Mouse (Mus musculus): ENCODE data around the gene Mrps9. TPM values are rescaled to one million over a fixed set of nuclear protein-coding genes. Genes with fewer than 3 reads are reported as not detected.
A peak's percentile ranks its signal among the peaks of the same experiment; 100 is the strongest.
"Not testable (repeated sequence)": the region's sequence is repeated elsewhere in the genome, so short reads cannot be mapped to it uniquely, and the experiment has no call there.

Gene Mrps9
- polyA plus RNA-seq, 1 experiment from 2014 or later: 54.6 TPM

DNA sequence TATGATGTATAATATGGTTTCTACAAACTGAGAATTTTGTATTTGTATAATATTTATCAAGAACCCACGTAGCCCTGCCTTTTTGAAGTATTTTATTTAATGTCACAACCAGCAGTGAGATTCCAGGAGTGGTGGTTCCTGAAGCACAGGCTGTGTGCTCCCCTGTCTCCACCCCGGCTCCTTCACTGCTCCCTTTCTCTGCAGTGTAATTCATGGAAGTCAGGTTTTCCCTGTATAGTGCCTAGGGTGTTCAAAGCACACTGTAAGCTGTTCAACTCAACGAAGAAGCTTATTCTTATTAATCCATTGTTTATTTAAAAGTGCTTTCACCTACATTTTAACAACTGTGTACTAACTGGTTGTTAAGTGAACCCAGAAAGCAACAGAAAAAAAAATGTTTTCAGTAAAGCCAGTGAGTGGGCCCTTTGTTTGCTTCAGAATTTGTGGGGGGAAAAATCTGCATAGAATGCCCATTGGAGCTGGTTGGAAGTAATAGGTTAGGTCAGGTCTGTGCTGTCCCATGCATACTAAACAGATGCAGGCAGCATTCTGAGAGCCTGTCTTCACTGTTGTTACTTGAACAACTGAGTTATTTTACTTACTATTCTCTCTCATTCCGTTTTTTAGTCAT, 25.5 kb downstream of the Mrps9 start:
- H3K4me2 ChIP-seq: no peak overlapping the region
- no peaks in the 10 kb centered on the region for H3K9me3 ChIP-seq
- peaks cover 8% of the 10 kb centered on the region for H3K36me3 ChIP-seq
- H3K4me1 ChIP-seq: peaks cover 22% of the 10 kb centered on the region
- WGBS: 82% methylated on average over 4 of the region's 4 CpGs
- no peak overlapping the region for H3K4me3 ChIP-seq
- no peak for ATAC-seq (ENCODE audit: extremely low read depth, insufficient number of reproducible peaks, low FRiP score, low TSS enrichment)
- H3K9ac ChIP-seq: no peak overlapping the region
- no peaks in the 10 kb centered on the region for H3K27me3 ChIP-seq (replicated peaks)
- H3K27ac ChIP-seq (replicated peaks): no peak overlapping the region

DNA sequence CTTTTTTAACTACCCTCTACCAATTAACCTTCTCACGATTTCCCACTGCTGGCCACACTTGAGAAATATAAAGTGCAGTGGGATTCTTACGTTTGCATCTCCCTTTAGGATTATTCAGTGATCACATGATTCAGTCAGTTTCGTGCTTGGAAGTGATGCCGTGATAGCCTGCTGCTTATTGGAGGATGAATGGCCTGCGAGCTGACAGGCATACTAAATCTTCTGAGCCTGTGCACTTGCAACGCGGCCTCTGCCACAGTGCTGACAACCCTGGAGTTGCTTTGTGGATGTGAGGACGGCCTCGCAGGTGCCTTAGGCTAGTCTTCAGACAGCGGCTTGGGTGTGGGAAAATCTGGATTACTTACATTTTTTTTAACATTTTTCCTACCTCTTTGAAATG, 26.2 kb downstream of the Mrps9 start:
- WGBS: 81% methylated on average over 10 of the region's 10 CpGs
- no peak overlapping the region for H3K9ac ChIP-seq
- peaks cover 22% of the 10 kb centered on the region for H3K4me1 ChIP-seq
- H3K27ac ChIP-seq (replicated peaks): no peak overlapping the region
- H3K4me2 ChIP-seq: no peak overlapping the region
- H3K4me3 ChIP-seq: no peak overlapping the region
- no peak for ATAC-seq (ENCODE audit: extremely low read depth, insufficient number of reproducible peaks, low FRiP score, low TSS enrichment)
- no peaks in the 10 kb centered on the region for H3K9me3 ChIP-seq
- H3K27me3 ChIP-seq (replicated peaks): no peaks in the 10 kb centered on the region
- peaks cover 8% of the 10 kb centered on the region for H3K36me3 ChIP-seq

DNA sequence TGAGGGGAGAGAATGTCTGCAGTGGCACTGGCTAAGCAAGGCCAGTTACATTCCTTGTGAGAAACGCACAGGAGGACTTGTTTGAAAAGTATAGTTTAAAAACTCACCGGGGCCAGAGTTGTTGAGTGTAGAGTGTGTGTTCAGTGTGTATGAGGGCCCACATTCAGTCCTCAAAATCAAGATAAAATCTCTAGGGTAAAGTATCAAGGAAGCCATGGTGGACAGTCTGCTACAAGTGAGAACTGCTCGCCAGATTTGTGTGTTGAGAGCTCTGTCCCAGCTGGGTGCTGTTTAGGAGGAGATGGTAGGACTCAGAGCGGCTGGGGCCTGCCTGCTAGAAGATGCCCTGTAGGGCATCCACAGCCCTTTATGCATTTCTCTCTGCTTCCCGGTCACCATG, 27.8 kb downstream of the Mrps9 start:
- Histone ChIP-seq H3K4me2 (no peak overlapping the region), H3K9ac (no peak overlapping the region), H3K9me3 (no peaks in the 10 kb centered on the region), H3K36me3 (peaks cover 8% of the 10 kb centered on the region), H3K4me1 (peaks cover 20% of the 10 kb centered on the region), H3K4me3 (no peak overlapping the region), H3K27me3 (replicated peaks) (no peaks in the 10 kb centered on the region), H3K27ac (replicated peaks) (no peak overlapping the region)
- WGBS: 85% methylated on average over 5 of the region's 5 CpGs
- no peak for ATAC-seq (ENCODE audit: extremely low read depth, insufficient number of reproducible peaks, low FRiP score, low TSS enrichment)

DNA sequence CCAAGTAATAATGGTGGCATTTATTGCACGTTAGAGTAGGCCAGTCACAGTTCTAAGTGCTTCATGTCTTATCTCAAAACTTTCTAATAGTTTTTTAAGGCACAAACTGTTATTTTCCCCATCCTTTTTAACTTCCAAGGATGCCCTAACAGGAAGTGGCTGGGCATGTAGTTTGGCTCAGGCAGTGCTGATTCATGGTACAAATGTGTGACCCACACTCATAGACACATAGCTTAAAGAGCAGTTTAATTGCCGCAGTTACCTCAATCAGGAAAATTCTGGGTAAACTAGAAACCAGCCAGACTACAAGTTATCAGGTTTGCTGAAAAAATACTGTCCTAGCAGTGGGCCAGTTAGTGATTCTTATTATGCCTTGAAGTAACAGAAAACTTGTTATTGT, 31.2 kb downstream of the Mrps9 start:
- no peak overlapping the region for H3K9ac ChIP-seq
- peaks cover 11% of the 10 kb centered on the region for H3K36me3 ChIP-seq
- no peak overlapping the region for H3K27ac ChIP-seq (replicated peaks)
- 88% methylated on average over 2 of the region's 2 CpGs for WGBS
- H3K27me3 ChIP-seq (replicated peaks): no peaks in the 10 kb centered on the region
- no peak overlapping the region for H3K4me3 ChIP-seq
- H3K4me1 ChIP-seq: no peaks in the 10 kb centered on the region
- H3K9me3 ChIP-seq: no peaks in the 10 kb centered on the region
- no peak for ATAC-seq (ENCODE audit: extremely low read depth, insufficient number of reproducible peaks, low FRiP score, low TSS enrichment)
- H3K4me2 ChIP-seq: no peak overlapping the region

DNA sequence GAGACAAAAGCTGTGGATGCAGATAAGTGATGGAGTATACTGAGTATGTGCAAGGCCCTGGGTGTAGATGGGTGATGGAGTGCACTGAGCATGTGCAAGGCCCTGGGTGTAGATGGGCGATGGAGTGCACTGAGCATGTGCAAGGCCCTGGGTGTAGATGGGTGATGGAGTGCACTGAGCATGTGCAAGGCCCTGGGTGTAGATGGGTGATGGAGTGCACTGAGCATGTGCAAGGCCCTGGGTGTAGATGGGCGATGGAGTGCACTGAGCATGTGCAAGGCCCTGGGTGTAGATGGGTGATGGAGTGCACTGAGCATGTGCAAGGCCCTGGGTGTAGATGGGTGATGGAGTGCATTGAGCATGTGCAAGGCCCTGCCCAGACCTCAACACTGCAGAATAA, 32.4 kb downstream of the Mrps9 start:
- H3K9ac ChIP-seq; H3K4me1 ChIP-seq; H3K27me3 ChIP-seq (replicated peaks); H3K4me2 ChIP-seq; H3K27ac ChIP-seq (replicated peaks); ATAC-seq (ENCODE audit: extremely low read depth, insufficient number of reproducible peaks, low FRiP score, low TSS enrichment); H3K4me3 ChIP-seq; H3K9me3 ChIP-seq: not testable (repeated sequence)
- WGBS: 93% methylated on average over 1 of the region's 2 CpGs
- H3K36me3 ChIP-seq: peaks cover 12% of the 10 kb centered on the region

DNA sequence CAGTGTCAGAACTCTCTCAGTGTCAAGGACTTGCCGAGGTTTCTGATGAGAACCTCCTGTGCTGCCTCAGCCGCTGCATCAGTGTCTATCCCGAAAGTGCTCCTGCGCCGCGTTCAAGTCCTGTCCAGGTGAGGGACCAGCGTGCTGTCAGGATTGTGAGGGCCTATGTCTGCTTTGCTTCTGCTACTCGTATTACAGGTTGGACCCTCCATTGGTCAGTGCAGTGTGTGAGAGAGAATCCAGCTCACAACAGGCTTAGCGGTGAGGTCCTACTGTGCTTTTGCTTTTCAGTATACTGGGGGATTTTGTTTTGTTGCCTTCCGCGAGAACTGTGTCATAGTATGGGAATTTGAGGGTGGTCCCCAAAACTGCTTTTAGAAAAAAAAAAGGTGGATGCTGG, 36.8 kb downstream of the Mrps9 start:
- no peak overlapping the region for H3K4me3 ChIP-seq
- ATAC-seq (ENCODE audit: extremely low read depth, insufficient number of reproducible peaks, low FRiP score, low TSS enrichment): no peak
- WGBS: 90% methylated on average over 11 of the region's 11 CpGs
- no peak overlapping the region for H3K9ac ChIP-seq
- H3K36me3 ChIP-seq: peaks cover 15% of the 10 kb centered on the region
- peaks cover 13% of the 10 kb centered on the region for H3K4me1 ChIP-seq
- no peak overlapping the region for H3K27ac ChIP-seq (replicated peaks)
- H3K27me3 ChIP-seq (replicated peaks): no peaks in the 10 kb centered on the region
- no peak overlapping the region for H3K4me2 ChIP-seq
- no peaks in the 10 kb centered on the region for H3K9me3 ChIP-seq

DNA sequence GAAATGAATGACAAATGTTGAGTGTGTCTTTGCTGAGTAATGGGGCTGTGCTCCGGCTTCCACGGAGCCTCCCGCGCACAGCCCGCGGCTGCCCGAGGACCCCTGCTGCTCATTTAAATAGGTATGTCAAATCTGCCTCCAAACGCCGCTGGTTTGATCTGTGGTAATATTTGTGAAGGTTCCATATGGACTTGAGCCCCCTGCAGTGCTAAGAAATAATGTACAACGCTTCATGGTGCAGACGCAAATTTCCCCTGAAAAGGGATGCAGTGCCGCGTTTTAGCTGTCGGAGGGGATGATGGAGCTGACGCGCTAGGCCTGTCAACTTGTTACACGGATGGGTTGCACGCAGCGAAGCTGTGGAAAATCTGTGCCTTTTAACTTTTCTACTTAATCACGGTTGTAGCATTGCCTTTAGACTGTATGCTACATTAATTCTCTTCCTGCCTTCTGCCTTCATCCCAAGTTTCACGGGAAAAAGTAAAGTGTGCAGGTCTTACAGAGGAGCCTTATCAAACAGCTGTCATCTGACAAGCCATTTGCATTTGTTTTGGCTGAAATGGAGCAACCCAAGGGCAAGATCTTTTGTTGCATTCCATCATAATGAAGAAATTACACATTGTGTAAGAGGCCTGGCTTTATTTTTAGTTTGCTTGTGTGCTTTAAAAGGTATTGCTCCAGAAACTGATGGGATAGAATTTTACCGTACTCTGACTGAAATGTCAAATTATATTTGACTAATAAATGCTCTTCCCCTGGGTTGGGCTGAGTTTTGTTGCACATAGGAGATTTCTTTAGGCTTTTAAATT, 37.7 kb downstream of the Mrps9 start:
- WGBS: 61% methylated on average over 22 of the region's 22 CpGs
- Histone ChIP-seq H3K27me3 (replicated peaks) (no peaks in the 10 kb centered on the region), H3K4me3 (no peak overlapping the region), H3K9ac (no peak overlapping the region), H3K36me3 (peaks cover 19% of the 10 kb centered on the region), H3K9me3 (no peaks in the 10 kb centered on the region), H3K4me1 (peaks cover 13% of the 10 kb centered on the region), H3K27ac (replicated peaks) (no peak overlapping the region), H3K4me2 (no peak overlapping the region)
- ATAC-seq (ENCODE audit: extremely low read depth, insufficient number of reproducible peaks, low FRiP score, low TSS enrichment): no peak

DNA sequence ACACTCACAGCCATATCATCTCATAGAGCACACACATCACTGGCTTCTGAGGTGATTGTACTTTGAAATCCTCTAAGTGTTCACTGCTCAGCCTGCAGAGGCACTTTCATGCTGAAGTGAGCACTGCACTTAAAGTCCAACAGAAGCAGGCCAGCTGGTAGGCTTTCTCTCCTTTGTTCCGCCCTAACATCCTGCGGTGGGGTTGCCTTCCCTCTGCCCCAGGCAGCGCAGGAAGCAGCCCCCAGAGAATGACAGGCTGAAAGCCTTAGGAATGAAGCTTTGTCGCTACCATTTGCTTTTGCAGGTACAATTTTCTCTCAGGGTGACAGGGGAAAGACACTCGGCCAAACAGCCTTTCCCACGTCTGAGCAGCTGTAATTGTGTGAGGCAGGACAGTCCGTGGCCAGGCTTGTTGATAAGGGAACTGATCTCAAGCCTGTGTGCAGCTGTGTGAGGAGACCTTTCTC, 38.4 kb downstream of the Mrps9 start:
- no peak overlapping the region for H3K4me3 ChIP-seq
- H3K27me3 ChIP-seq (replicated peaks): no peaks in the 10 kb centered on the region
- no peak for ATAC-seq (ENCODE audit: extremely low read depth, insufficient number of reproducible peaks, low FRiP score, low TSS enrichment)
- H3K4me1 ChIP-seq: peaks cover 13% of the 10 kb centered on the region
- WGBS: 53% methylated on average over 7 of the region's 7 CpGs
- no peak overlapping the region for H3K4me2 ChIP-seq
- H3K27ac ChIP-seq (replicated peaks): peak overlapping the region; percentile 39
- H3K9me3 ChIP-seq: no peaks in the 10 kb centered on the region
- peaks cover 21% of the 10 kb centered on the region for H3K36me3 ChIP-seq
- no peak overlapping the region for H3K9ac ChIP-seq

DNA sequence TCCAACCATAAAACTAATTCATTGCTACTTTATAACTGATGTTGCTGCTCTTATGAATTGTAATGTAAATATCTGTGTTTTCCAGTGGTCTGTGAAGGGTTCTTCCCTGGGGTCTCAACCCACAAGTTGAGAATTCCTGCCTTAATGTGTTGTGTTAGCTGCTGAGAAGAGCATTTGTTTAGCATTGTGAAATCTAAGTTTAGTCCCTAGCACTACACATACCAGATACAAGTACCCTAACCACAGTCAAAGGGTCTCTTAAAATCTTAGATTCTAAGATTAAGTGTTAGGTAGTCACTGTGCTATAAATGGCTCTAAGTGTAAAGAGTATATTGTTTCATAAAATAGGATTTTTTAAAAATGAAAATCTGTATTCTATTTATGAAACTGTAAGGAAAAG, 43.7 kb downstream of the Mrps9 start:
- Histone ChIP-seq H3K36me3 (peaks cover 57% of the 10 kb centered on the region), H3K4me1 (peaks cover under 1% of the 10 kb centered on the region; the same call in 1 of the 2 replicates), H3K27me3 (replicated peaks) (no peaks in the 10 kb centered on the region), H3K9ac (no peak overlapping the region), H3K4me3 (no peak overlapping the region), H3K9me3 (no peaks in the 10 kb centered on the region), H3K4me2 (no peak overlapping the region), H3K27ac (replicated peaks) (no peak overlapping the region)
- ATAC-seq (ENCODE audit: extremely low read depth, insufficient number of reproducible peaks, low FRiP score, low TSS enrichment): no peak; the same call in 1 of the 2 replicates

DNA sequence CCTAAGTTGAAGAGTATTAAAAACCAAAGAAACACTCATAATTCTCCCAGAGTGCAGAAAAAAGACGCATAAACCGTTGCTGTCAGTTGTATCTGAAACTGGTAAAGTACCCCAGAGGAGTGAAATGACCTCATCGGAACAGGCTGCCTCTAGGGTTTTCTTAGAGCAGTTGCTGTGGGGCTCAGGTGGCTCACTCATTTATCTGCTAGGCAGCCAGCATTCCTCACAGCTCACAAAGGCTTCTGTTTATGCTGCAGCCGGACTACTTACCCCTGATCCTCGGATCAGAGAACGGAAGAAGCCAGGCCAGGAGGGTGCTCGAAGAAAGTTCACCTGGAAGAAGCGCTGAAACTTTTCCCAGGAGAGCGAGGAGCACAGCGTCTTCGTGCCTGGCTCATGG, 54.1 kb downstream of the Mrps9 start:
- H3K4me3 ChIP-seq: no peak overlapping the region
- peaks cover 52% of the 10 kb centered on the region for H3K36me3 ChIP-seq
- H3K9me3 ChIP-seq: no peaks in the 10 kb centered on the region
- no peak for ATAC-seq (ENCODE audit: extremely low read depth, insufficient number of reproducible peaks, low FRiP score, low TSS enrichment)
- 0 out of 2 replicates have a peak, but pooled peaks cover 4% of the 10 kb centered on the region for H3K4me1 ChIP-seq
- H3K4me2 ChIP-seq: no peak overlapping the region
- no peak overlapping the region for H3K27ac ChIP-seq (replicated peaks)
- H3K9ac ChIP-seq: no peak overlapping the region
- H3K27me3 ChIP-seq (replicated peaks): no peaks in the 10 kb centered on the region
- WGBS: 81% methylated on average over 11 of the region's 11 CpGs

DNA sequence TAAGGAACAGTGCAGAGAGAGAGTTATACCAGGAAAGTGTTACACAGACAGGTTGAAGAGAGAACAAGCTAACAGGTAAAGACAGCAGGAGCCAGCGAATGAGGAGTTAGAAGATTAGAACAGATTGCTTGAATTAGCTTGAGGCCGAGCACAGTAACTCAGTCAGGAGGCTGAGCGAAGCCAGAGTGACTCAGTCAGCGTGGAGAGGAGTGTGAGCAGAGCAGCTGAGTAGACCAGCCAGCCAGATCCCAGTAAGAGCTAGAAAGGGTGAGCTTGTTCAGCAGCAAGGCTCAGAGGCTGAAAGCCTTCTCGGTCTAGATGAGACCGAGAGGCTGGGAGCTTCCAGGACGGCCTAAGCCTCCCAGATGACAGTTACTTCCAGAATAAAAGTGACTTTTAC, 55.7 kb downstream of the Mrps9 start:
- Histone ChIP-seq H3K9me3 (no peaks in the 10 kb centered on the region), H3K4me2 (no peak overlapping the region), H3K36me3 (peaks cover 36% of the 10 kb centered on the region), H3K4me3 (no peak overlapping the region), H3K4me1 (peaks cover 11% of the 10 kb centered on the region; the same call in 1 of the 2 replicates), H3K9ac (no peak overlapping the region), H3K27ac (replicated peaks) (no peak overlapping the region), H3K27me3 (replicated peaks) (no peaks in the 10 kb centered on the region)
- no peak for ATAC-seq (ENCODE audit: extremely low read depth, insufficient number of reproducible peaks, low FRiP score, low TSS enrichment)
- WGBS: 78% methylated on average over 7 of the region's 7 CpGs

DNA sequence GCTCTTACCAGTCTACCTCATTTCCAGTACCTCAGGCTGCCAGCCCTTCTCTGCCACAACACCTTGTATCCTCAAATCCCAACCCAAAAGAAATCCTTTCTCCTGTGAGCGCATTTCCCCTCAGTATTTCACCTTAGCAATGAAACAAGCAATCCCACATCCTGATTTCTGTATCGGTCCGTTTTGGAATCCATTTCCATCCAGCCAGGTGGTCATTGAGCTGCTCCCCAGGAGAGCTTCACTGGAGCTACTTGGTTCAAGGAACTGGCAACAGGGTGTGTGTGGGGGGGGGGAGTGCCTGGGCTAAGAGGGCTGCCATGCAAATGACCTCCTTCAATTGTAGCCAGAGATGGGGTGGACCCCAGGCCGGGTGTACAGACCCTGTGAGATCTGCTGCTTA, 56.1 kb downstream of the Mrps9 start:
- 65% methylated on average over 4 of the region's 4 CpGs for WGBS
- no peak overlapping the region for H3K4me2 ChIP-seq
- H3K9me3 ChIP-seq: no peaks in the 10 kb centered on the region
- no peak for ATAC-seq (ENCODE audit: extremely low read depth, insufficient number of reproducible peaks, low FRiP score, low TSS enrichment)
- peaks cover 36% of the 10 kb centered on the region for H3K36me3 ChIP-seq
- no peak overlapping the region for H3K9ac ChIP-seq
- no peak overlapping the region for H3K27ac ChIP-seq (replicated peaks)
- no peak overlapping the region for H3K4me3 ChIP-seq
- H3K27me3 ChIP-seq (replicated peaks): no peaks in the 10 kb centered on the region
- H3K4me1 ChIP-seq: peaks cover 8% of the 10 kb centered on the region; the same call in 1 of the 2 replicates
